Mouse (Mus musculus): ENCODE data around the gene Rps17.

DNA sequence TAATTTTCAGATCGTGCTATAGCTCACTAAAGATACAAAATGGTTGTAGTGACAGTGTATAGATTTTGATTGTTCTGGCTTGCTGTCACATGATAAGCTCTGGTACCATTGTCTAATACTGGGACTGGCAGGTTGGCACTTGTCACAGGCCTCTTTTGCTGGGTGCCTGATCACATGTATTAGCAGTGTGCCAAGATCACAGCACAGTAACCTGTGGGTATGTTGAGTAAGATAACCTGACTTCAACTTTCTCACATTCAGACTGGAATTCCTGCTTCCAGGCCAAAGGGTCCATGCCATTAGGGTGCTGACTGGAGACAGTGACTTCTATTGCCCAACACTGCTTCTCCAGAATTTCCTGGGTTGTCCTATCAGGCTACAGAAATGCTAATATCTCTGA, 33.9 kb downstream of the Rps17 start:
- TF ChIP-seq POLR2AphosphoS5 (IDR thresholded peaks at IDR 0.05; ENCODE audit: insufficient replicate concordance, low read depth, low read length) (no peak), GATA1 (IDR thresholded peaks at IDR 0.05; ENCODE audit: borderline replicate concordance, low read length) (no peak), CTCF (IDR thresholded peaks at IDR 0.05; ENCODE audit: low read depth, low read length) (no peak)
